Mouse (Mus musculus) frontal cortex, postnatal 36 days (tissue): Measurements from ENCODE around the gene Rin1.

Experiments used
- DNase-seq, 2 experiments: peaks; one replicate each; pipeline ENCODE4 v3.0.0; 2022; ENCODE audit warnings: low spot score in 2 of 2

Rin1 gene

DNA sequence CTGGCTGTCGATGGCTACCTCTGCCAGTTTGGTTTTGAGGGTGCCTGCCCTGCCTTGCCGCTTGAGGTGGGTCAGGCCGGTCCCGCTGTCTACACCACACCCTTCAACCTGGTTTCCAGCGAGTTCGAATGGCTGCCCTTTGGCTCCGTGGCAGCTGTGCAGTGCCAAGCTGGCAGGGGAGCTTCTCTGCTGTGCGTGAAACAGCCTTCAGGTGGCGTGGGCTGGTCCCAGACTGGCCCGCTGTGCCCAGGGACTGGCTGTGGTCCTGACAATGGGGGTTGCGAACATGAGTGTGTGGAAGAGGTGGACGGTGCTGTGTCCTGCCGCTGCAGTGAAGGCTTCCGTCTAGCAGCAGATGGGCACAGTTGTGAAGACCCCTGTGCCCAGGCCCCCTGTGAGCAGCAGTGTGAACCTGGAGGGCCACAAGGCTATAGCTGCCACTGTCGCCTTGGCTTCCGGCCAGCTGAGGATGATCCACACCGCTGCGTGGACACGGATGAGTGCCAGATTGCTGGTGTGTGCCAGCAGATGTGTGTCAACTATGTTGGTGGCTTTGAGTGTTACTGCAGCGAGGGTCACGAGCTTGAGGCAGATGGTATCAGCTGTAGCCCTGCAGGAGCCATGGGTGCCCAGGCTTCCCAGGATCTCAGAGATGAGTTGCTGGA lies 18.4 kb downstream of the Rin1 start:
- DNase-seq: no peak

DNA sequence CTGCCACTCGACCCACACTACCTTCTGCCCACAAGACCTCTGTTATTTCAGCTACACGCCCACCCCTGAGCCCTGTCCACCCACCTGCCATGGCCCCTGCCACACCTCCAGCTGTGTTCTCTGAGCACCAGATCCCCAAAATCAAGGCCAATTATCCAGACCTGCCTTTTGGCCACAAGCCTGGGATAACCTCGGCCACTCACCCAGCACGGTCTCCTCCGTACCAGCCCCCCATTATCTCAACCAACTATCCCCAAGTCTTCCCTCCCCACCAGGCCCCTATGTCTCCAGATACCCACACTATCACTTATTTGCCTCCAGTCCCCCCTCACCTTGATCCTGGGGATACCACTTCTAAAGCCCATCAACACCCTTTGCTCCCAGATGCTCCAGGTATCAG lies 19.2 kb downstream of the Rin1 start:
- DNase-seq: no peak

DNA sequence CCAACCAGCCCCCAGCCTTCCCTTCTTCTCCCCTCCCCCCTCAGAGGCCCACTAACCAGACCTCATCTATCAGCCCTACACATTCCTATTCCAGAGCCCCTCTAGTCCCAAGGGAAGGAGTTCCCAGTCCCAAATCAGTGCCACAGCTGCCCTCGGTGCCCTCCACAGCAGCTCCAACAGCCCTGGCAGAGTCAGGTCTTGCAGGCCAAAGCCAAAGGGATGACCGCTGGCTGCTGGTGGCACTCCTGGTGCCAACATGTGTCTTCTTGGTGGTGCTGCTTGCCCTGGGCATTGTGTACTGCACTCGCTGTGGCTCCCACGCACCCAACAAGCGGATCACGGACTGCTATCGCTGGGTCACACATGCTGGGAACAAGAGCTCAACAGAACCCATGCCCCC lies 19.7 kb downstream of the Rin1 start:
- DNase-seq: no peak

DNA sequence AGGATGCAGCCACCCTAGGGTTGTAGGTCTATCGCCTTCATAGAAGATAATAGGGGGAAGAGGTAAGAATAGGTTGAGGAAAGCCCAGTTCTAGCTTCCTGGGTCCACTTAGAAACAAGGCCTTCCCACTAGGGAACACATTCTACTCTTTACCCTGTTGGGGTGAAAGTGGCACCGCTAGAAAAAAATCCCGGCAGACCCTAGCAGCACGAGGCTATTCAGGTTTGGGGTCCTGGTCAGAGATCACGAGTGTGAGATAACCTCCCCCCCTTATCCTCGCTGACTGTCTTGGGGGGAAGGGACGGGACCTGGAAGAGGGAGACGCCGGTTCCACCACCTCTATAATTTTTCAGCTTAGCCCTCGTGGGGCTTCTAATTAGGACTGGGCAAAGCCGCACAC lies 20.8 kb downstream of the Rin1 start:
- no peak for DNase-seq

DNA sequence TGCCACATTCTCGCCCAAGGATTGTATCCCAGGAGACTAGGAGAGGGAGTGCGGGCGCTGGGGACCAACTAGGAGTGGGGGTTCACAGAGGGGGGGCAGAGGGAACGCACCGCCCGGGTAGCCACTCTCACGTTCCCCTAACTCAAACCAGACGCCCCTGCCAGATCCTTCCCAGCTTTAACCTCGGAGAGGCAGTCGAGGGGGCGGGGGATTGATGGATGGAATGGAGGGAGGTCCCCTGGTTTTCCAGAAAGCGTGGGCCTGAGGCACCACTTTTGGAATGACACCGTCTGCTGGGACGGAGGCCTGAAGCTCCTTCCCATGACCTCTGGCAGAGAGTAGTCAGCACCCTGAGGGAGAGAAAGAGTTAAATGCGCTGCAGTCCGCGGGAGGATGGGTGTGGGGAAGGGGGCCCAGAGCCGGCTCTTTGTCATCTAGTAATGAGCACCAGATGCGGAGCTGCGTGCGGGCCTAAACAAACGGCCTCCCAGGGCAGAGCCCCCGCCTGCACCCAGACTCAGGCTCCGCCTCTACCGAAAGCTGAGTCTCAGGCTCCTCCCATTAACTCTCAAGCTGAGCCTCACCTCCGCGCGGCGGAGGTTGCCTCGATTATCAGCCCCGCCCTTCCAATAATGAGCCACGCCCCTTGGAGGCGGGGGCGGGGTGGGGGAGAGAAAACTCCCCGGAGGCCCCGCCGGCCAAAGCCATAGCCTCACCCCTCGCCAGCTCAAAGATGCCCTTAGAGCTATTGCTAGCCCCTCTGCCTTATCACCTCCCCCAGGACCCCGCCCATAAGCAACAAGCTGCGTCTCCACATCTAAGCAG lies 21.5 kb downstream of the Rin1 start:
- peak in 1 of 2 experiments; percentile 50 for DNase-seq

DNA sequence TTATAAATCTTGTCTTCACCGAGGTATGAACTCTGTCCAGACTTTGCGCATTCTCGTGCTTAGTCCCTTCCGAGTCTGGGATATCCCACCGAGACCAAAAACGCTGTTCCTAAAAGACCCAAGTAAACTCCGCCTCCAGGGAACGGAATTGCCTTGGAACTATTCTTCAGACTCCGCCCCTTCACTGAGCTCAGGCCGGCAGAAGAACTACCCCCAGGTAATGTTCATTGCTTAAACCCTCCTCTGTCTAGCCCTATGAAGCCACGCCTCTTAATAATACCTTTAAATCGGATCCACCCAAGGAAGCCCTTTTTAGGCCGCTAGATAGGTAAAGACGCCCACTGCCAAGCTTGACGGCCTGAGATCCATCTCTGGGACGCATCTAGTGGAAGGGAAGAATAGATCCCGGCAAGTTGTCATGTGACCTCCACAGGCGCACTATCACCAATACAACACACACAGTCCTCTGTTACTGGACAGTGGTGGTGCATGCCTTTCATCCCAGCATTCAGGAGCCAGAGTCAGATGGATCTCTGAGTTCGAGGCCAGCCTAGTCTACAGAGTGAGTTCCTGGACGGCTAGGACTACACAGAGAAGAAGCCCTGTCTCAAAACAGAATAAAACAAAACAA lies 22.2 kb downstream of the Rin1 start:
- peak in 1 of 2 experiments; percentile 4 for DNase-seq

DNA sequence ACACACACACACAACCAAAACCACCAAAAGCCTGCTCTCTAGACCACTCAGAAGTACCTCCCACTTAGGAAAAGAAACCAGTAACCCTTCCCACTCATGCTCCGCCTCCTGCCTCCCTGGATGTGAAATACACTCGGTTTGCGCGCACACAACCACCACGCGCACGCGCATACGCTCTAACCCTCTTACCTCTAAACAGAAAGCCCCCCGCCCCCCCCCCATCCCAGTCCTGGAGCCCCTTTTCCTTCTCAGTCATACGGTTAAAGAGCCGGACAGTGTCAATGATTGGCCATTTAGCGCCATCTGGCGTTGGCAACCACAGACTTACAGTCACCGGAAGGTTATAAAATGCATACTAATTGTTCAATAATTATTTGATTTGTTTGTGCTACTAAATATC lies 22.7 kb downstream of the Rin1 start:
- peak in 1 of 2 experiments; percentile 28 for DNase-seq

DNA sequence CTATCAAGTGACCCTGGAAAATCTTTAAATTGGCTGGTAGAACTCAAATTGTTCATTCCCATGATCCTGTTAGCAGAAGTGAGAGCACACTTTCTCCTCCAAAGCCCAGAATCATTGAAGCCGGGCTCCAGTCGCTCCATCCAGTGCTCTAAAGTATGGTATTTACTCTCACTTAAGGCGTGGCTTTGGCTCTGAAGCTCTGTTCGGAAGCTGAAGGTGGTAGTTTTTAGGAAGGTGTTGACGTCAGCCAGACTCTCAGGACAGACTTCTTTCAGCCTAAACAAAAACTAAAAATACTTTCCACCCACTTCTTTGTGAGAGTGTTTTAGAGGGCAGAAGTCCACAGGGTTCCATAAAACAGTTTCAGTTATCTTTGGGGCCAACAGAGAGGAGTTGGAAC lies 23.2 kb downstream of the Rin1 start:
- peak in 1 of 2 experiments; percentile 16 for DNase-seq

DNA sequence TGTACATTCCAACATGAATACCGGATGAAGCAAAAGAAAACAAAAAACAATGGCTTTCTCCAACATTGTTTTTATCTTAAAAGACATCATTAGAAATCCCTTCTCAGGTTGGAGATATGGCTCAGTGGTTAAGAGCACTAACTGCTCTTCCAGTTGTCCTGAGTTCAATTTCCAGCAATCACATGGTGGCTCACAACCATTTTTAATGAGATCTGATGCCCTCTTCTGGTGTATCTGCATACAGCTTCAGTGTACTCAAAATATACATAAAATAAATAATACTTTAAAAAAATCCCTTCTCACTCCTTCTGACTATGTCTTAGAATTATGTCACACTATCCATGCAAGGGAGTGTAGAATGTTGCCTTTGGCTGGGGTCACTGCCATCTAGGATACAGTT lies 29.0 kb downstream of the Rin1 start:
- no peak for DNase-seq

DNA sequence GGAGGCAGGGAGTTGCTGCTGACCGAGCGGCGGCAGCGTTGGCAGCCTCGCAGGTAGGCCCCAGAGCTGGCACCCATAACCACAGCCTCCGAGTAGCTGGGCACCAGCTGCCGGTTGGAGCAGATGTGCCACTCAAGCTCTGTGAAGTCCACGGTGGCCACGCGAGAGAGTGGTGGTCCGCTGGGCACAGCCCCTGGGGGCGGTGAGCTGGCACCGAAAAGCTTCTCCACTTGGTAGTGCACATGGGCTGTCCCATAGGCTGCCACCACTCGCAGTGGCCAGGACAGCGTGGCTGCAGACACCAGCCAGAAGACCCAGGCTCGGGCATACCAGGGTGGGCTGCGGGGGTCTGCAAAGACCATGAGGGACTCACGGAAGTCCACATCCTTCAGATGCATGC lies 31.7 kb downstream of the Rin1 start:
- no peak for DNase-seq

DNA sequence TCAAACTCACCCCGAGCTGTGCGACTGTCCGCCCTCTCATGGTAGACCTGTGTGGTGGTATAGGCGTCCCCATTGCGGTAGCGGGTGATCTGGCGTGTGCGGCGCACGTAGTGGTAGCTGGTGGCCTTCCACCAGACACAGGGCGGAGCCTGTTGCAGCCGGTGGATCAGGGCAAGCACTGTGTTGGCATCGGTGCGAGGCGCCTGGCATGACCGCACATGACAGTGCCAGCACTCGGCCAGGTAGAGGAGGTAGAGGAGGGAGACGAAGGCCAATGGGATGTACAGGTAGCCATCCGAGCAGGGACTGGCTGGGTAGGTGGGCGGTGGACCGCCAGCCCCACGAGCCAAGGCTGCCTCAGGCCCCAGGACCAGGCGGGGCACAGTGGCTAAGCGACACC lies 32.3 kb downstream of the Rin1 start:
- DNase-seq: no peak

DNA sequence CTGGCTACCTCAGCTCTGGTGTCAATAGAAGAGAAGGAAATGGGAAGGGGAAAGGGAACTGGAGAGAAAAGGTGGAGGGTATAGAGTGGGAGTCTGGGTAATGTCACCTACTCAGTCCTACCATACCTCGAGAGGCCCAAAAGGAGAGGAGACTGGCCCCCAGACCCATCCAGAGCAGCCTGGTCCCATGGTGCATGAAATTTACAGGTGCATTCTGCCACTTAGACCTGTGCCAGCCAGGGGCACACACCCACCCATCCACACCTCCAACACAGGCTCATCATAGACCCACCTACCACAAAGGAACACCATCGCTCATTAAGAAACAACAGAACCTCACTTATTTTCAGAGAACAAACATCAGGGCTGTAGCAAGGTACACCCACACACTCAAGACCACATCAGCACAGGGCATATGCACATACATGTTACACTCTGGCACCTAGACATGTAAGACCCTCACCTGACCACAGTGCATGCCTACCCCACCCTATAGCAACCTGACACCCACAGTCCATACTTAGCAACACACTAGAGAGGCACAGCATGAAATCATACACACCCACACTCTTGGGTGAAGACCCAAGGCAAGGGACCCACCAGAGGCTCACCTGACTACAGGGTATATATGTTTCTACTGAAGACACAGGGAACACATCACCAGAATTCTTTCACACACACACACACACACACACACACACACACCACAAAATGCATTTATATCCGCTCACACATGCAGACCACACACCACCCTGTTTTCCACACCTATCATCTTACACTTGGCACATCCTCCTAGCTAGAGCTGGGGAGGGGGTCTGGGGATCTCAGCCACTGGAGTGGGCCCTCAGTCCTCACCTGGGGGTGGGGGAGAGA lies 33.9 kb downstream of the Rin1 start:
- no peak for DNase-seq

DNA sequence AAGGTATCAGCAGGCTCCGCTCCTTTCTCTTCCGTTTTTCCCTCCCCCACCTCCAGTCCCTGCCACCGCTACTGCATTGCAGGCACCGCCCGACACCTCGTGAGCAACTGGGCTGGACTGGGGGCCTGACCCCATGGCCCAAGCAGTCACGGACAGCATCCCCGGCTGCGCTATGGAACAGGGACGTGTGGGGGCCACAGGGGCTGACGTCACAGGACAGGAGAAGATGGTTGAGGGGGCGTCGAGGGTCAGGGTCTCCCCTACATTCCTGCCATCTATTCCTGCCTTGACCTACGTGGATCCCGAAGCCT lies 34.5 kb downstream of the Rin1 start:
- no peak for DNase-seq

DNA sequence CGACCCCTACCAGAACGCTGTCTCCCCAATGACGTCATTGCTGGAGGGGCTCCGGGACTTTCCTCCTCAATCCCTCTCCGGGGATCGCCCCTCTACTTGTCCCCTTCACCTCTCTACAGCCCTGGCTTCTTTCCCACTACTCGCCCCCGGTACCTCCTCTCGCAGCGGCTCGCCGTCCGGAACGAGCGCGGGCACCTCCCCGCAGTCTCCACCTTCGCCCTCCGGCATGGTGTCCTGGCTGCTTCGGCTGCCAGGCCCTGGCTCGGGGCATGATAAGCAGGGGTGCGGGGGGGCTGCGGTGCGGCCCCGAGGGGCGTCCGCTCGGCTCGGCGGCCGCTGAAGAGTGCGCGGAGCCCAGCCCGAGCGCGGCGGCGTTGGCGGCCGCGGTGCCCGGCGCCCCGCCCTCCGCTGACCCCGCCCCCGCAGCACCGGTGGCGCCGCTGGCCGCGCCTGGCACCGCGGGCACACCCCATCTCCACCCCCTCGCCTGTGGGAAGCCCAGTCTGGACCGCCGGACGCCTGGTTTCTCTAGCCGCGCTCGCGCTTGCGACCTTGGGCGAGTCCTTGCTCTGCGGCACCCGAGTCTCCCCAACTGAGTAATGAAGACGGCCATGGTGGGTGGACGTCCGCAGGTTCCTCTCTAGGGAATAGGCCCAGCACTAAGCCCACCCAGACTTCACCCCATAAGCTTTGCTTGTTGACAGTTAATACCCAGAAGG lies 35.0 kb downstream of the Rin1 start, which contains the start of gene Tmem151a:
TSS of gene Tmem151a (minus strand) at position 387 of the 719 bp plus-strand sequence.
- DNase-seq: peak in 1 of 2 experiments; percentile 65

DNA sequence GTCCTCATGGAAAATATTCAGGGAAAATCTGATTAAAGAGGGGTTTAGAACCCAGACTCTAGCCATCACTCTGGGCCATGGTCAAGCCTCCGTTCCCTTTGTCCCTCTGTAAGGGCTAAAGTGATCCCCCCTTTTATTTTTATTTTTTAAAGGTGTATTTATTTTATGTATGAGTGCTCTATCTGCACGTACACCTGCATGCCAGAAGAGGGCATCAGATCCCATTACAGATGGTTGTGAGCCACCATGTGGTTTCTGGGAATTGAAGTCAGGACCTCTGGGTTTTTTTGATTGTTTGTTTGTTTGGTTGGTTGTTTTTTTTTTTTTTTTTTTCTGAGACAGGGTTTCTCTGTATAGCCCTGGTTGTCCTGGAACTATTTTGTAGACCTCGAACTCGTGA lies 36.3 kb downstream of the Rin1 start:
- DNase-seq: peak in 1 of 2 experiments; percentile 3

DNA sequence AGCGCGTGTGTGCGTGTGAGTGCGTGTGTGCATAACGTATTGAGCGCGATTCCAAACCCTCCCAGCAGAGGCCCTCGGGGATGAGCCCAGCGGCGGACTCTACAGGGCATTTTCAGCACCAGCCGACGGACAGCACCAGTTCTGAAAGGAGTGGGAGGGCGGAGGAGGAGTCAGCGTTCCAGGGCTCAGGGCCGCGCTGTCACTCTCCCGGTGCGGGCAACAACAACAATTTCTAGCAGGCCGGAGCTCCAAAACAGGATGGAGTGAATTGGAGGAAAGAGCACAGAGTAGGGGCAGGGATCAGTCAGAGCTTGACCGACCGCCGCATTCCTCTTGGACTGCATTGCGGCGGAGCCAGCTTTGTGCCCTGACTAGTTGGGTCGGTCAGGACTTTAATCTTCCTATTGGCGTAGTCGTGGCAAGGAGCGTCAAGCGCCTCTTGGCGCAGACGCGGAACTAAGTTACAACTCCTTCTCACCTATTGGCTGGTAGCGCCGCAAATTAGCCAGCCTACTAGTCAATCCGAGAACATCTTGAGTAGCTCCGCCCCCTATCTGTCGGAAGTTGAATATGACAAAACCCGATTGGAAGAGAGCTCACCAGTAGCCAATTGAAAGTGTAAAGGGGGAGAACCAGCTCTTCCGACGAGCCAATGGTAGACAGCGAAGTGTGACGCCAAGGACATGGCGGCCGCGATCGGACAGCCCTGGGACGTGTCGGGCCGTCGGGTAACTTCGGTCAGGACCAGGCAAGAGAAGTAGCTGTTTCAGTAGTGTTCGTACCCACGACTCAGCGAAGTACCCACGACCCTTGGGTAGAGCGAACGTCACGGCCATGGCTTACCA lies 37.8 kb downstream of the Rin1 start, which contains the start of gene Yif1a:
TSS of gene Yif1a (plus strand) at position 655 of the 845 bp plus-strand sequence.
- peak; percentile 92 to 98 for DNase-seq

DNA sequence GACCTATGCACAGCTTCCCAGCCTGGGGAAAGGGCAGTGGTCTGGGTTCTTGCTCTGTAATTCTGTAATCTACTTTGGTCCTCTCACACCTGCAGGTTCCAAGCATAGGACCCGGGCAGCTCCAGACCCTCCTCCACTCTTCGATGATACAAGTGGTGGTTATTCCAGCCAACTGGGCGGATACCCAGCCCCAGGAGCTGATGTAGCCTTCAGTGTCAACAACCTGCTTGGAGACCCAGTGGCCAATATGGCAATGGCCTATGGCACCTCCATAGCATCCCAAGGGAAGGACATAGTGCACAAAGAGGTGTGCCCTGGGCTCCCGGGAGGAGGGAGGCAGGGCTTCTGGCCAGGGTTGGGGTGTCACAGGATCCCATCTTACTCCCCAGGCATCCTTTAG lies 39.0 kb downstream of the Rin1 start:
- DNase-seq: no peak

DNA sequence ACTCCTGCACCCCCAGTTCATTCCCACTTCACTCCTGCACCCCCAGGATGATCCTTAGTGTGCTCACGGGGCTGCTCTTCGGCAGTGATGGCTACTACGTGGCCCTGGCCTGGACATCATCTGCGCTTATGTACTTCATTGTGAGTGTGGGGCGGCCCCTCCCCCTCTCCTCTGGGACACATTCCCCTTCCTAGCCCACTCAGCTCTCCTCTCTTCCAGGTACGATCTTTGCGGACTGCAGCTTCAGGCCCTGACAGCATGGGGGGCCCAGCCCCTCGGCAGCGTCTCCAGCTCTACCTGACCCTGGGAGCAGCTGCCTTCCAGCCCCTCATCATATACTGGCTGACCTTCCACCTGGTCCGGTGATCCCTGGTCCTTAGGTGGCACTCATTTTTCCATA lies 41.8 kb downstream of the Rin1 start:
- DNase-seq: no peak

DNA sequence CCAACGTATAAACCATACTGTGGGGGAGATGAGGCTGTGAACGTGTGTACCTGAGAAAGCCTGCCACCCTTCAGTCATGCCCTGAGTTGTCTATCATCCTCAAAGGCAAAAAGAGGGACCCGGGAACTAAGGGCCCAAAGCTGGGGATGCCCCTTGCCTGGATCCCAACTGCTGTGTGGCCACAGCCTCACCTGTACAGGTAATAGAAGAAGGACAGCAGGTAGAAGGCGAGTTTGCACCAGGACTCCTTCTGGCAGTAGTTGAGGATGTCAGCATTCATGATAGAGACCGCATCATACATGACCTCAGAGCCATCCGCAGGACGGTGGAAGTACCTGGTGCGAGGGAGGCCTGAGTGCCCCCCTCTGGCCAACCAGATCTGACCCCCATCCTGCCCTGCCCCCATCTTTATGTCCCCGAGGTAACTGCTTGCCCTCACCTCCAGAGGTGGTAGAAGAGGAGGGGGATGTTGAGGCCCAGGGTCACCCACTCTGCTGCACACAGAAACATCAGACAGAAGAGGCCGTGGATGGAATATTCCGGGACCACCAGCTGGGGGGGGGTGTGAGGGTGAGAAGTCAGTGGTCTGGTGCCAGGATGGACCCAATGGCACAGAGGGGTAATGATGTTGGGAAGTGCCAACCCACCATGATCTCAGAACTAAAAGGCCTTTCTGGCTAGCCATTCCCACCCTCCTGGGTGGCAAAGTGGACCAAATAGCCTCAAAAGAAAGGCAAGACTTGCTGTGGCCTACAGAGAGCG lies 43.4 kb downstream of the Rin1 start:
- DNase-seq: no peak

DNA sequence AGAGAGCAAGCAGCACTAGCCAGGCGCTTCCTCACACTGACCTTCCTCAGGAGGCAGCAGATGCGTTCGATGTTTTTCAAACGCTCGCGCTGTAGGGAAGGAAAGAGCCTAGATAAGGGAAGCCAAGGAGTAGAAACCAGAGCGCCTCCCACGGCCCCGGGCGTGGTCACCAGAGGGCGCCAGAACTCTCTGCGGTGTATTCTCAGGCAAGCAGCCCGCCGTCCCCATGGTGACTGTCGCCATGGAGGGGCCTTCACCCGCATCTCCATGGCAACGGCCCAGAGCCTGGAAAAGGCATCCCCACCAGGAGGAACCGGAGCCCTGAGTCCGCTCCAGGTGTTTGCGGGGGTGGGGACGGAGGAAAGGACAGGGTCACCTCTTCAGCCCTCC lies 44.0 kb downstream of the Rin1 start:
- peak; percentile 97 to 98 for DNase-seq
